Mouse (Mus musculus) gastrocnemius, postnatal 14 days (tissue): ENCODE results near the gene Fer. TPM values are rescaled to one million over a fixed set of nuclear protein-coding genes. Genes with fewer than 3 reads are reported as not detected.

Experiments used
- DNase-seq: peaks from one replicate; pipeline ENCODE4 v3.0.0; 2021; ENCODE audit warnings: mixed read lengths
- intact Hi-C: fragments of 180-260 bp; cut with DNase I; formaldehyde crosslinking; loops from one replicate; pipeline ENCODE4 v1.15.1; 2025; ENCODE audit warnings: low total_unique reads
- total RNA-seq, 2 experiments: library from RNA; stranded (reverse); gene quantifications; 2 replicates each; pipeline ENCODE4 v1.2.3; 2021

Fer gene
- total RNA-seq, 2 experiments from 2014 or later = 11.1 to 13.4 TPM

DNA sequence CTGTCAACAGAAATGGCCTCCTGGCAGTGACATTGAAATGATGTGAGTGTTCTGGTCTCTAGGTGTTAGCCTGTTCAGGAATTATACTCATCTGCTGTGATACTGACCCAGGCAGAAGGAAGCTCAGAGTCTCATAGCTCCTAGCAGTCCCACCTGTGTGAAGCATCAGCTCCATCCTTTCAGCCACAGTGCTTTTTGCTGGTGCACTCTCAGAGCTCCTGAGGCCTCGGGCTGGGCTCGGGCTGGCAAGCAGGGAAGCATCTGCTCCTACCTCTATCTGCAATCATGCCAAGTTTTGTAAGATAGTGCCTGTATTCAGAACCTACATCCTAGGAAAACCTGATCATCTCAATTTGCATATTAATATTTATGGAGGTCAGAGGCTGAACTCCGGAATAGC is 183.7 kb downstream of the Fer start:
- no peak for DNase-seq

DNA sequence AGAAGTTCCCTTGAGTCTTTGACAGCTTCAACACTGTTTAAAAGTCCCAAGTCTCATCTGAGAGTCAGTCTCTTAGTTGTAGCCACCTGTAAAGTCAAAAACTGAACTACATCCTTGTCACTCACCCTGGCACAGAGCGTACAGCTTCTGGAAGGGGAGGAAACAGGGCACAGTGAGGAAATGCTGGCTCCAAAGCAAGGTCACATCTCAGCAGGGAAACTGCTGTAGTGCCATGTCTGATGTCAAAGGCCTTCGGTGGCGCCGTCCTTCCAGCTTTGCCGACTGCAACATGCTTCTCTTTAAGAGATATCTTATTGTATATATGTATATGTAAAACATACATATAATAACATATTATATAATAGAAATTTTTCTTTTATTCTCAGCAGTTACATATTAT is 188.0 kb downstream of the Fer start:
- no peak for DNase-seq
- intact Hi-C loops = no loop called here

More for the DNA sequence above, 183.7 kb downstream of the Fer start:
- intact Hi-C loops = no loop called here

DNA sequence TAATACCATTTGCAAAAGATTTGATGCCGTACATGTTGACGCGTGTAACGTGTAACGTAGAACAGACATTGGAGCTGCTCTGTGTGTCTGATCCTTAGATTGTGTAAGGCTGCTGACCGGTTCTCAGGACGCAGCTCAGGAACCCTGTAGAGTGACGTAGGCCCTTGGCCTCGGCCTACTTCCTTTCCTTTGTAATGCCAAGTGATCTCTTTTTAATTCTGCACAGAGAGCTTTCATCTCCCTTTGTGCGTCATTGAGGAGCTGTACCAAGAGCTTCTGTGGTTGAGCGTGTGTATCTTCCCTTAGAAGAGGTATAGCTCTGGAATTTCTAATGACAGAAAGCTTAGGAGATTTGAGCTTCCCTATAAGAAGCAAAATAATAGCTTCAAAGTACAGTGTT is 190.8 kb downstream of the Fer start:
- intact Hi-C loops = no loop called here
- no peak for DNase-seq

DNA sequence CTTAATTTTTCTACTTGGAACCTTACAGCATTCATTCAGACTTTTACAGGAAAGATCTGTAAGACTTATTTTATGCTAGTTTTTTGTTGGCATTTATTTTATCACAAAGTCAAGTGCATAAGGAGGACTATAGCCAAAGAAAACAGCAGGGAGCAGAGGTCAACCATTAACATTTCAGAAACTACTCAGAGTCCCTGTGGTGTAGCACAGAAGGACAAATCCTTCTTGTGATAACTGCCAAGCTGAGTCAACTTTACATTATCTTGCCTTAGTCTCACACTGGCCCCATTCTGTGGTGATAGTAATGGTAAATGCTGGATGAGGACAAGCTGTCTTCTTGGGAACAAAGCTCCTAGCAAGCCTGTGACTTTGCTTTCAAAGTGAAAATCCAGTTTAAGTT is 197.7 kb downstream of the Fer start:
- no peak for DNase-seq
- intact Hi-C loops = no loop called here

DNA sequence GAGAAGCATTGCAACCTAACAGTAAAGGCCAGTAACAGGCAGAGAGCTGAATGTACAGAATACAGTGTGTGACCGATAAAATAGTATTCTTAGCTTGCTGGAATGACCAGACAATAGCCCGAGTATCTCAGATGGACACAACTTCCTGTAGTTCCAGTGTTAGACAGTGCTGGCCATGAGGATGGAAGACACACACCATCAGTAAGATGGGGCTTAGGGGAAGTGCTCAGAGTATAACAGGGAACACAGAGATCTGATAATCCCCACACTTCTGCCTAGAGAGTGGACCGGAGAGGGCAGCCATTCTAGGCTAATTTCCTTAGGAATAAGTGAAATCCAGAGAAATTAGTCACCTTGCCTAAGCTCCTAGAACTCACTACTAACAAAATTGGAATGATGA is 202.4 kb downstream of the Fer start:
- no peak for DNase-seq
- intact Hi-C loops = no loop called here

DNA sequence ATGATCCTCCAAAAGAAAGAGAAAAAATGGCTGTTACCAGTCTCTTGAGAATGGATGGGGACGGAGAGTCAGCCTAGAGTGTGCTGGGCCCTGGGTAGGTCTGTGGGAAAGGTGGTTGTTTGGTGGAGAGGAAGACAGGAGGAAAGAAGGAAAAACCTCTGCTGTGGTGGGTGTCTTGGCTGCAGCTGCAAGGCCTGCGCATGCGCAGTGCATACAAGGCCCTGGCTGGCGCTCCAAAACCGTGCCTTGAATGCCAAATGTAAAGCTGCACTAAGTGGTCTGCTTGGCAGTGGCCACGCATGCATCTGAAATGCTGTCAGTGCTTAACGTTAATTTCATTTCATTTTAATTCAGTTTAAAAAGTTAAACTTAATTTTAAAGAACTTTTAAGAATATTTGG is 214.5 kb downstream of the Fer start:
- intact Hi-C loops = no loop called here
- DNase-seq = no peak

DNA sequence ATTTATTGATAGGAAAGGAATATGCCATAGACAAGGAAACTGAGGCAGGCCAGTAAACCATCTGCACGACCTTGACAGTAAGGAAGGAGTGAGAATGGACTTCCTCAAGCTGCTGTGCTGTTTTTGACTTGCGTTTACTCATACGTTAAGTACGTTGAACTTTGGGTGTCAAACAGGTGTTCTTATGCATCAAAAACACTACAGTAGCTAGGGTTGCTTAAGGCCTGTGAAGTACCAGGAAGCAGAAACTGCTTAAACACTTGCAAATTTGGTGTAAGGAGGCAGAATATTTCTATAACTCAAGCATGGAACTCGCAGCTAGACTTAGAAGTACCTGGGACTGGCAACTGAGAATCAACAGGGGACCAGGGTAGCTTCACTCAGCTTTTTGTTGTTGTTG is 221.9 kb downstream of the Fer start:
- intact Hi-C loops = no loop called here
- DNase-seq = no peak

DNA sequence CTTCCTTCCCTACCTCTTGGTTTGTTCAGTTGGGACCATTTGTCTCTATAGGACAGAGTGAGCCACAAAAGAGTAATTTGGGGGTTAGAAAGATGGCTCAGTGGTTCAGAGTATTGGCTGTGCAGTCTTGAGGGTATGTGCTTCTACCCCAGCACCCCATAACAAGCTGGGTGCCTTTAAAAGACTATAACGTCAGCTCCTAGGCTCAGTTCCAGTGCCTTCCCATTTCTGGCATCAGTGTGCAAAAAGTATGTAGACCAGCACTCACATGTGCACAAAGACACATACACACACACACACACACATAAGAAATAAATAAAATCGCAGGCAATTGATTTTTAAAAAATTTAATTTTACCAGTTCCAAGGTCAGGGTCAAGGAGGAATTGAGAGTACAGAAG is 222.6 kb downstream of the Fer start:
- DNase-seq = no peak
- intact Hi-C loops = no loop called here

DNA sequence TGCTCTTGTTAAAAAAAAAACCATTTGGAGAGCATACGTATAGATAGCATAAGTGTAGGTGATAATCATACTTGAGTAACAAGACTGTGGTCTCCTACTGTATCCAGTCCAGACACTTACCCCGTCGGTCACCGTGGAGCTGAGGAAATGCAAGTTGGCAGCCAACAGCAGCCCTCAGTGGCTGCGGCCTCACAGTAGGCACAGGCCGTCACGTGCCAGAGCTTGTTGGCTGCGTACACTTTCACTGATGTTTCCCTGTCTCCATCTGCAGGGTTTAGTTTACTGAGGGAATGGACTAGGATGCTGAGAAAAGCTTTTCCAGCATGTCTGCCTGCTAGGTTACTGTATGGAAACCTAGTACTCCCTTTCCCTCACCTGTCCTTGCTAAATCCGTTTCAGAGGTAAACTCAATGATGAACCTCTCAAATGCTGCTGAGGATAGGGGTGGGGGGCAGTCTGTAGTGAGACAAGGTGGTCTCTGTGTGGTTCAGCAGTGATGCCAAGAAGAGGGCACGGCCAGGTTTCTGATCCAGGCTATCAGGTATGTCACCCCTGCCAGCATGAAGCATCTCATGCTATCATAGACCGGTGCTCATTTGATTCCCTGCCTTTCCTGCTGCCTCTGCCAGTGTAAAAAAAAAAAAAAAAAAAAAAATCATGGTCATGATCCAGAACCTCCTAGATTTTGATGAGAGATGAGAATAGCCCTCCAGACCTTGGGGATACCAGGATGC is 224.2 kb downstream of the Fer start:
- DNase-seq = no peak
- intact Hi-C loops = no loop called here

DNA sequence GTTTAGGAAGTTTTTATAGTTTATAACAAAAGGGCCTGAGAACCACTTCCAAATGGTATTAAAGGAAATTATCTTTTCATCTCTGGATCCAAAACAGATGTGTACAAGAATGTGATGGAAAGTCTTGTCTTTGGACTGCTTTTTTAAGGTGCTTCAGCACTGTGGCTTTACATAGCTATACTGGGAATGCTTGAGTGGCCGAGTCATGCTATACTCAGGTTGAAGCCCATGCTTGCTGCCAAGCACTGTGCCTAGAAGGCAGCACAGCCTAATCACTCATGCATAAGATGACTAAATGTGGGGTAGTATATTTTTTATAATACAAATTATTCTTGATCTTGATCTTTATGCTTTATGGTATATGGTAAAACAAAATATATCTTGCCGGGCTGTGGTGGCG is 225.0 kb downstream of the Fer start:
- intact Hi-C loops = no loop called here
- DNase-seq = no peak

DNA sequence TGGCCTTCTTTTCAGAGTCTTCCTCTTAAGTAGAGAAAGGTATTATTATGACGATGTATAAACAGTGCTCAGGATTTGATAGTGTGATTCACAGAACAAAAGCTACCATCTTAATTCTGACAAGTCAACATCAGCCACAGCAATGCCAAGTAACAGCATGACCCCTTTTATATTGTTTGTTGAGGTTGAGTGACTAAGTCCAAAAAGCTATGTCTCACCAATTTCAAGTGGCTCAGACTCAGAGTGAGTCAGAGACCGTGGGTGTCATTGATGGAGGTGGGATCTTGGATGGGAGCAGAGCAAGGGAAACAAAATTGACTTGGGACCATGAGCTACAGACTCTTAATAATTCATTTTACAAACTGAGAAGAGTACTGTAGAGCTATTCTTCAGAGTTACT is 230.9 kb downstream of the Fer start:
- no peak for DNase-seq
- intact Hi-C loops = no loop called here

DNA sequence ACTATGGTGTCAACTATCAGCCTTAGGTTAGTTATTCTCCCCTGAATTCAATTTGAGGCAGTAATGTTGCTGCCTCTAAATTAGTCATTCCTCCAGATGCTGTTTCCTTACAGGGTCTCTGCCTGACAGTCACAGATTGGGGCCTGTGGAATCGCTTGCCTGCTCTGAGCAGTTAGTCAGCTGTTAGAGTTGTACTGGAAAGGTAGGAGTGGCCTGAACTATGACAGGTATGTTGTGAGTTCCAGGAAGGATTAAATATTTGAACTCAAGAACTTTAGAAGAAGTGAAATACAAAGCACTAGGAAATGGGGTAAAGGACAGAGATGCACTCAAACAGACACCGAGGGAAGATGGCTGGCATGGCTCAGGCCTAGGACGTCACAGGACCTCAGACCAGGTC is 233.9 kb downstream of the Fer start:
- DNase-seq = no peak
- intact Hi-C loops = no loop called here

DNA sequence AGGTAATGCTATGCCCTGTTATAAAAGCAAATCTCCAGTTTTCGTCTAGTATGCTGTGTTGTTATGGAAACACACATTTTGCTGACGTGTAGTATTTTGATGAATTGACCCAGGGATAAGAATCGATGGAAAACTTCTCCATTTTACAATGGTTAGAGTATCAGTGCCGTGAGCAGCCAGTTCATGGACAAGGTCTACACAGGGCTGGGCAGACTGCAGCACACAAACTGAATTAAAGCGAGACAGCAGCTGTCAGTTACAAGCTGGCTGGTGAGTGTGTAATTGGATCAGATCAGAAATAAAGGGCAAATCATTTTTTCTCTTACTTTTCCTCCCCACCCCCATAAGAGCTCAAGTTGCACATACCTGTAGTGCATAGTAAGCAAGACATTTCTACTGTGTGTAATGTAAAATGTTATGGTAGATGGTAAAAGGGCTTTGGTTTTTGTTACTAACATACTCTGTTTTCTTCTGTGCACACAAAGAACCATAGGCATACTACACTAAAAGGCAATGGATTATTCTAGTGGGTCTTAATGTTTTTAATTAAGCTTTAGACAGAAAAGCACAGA is 235.0 kb downstream of the Fer start:
- intact Hi-C loops = no loop called here
- DNase-seq = no peak

DNA sequence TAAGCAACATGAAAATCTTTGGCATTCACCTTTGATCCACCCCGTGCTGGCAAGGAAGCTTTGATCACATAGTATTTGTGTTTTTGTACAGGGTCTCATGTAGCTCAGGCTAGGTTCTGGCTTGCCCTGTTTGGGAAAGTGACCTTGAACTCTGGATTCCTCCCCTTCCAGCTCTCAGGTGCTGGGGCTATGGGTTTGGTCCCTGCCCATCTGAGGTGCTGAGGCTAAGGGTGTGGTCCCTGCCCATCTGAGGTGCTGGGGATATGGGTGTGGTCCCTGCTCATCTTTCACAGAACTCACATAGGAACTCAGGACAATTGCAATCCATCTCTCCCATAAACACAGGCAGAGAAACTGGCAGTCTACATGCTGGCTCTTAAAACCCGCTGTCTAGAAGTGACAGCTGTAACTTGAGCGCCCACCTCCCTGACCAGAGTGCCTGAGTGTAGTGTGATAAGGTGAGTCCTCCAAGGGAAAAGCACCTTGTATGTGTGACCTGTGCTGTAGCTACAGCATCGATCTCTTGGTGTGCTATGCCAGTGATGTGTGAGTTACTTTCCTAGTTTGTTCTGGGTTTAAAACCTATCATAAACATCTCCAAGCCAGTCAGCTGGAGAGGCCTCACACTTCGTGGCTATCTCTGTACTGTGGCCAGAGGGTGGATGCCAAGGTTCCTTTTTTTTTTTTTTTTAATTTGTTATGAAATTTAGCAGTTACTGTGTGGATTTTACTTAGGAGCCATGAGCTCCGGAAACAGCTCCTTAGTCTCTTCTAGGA is 236.7 kb downstream of the Fer start:
- intact Hi-C loops = no loop called here
- DNase-seq = no peak

DNA sequence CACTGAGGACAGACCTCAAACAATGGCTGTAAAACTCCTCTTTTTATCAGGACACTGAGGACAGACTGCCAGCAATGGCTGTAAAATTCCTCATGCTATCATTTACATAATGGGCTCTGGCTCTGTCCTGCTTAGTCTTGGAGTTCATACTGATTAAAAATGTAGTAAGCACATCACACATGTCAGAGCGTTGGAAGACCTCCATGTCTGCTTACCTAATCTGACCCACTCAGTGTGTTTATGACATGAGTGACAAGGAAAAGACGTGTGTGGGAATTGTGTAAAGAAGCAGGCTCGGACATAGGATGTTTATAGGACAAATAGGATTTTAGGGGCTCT is 237.3 kb downstream of the Fer start:
- intact Hi-C loops = no loop called here
- DNase-seq = no peak

DNA sequence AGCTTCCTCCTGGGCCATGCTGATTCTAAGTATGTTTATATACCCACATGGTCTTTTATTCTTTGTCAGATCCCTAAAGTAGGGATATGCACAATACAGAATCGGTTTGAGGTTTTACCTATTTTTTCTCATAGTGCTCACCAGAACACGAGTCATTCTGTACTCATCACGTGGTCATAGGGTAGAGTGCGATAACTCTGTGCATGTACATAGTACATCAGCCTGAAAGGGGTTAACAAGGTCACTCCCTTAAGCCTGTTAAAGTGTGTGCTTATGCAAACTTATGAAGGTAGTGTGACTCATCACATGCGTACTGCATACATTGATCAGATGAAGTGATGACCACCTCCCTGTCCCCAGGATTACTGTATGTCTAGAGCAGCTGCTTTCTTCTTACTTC is 245.9 kb downstream of the Fer start:
- DNase-seq = no peak
- intact Hi-C loops = no loop called here

DNA sequence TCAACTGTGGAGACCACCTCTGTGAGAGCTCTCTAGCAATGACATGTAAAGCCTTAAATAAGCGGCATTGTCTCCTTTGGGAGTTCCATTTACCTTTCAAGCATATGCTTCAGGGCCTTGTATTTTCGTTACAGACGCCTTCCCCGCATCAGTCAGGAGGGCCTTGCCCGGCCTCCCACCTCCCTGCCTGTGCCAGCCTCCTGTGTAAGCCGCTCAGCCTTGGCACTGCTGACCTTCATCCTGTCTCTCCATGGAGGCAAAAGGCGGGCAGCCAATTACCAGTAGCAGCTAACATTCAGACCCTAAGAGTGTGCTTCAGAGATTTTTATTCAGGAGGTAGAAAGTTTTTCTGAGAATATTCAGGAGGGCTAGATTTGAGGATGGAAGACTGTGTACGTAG is 247.0 kb downstream of the Fer start:
- no peak for DNase-seq
- intact Hi-C loops = no loop called here

DNA sequence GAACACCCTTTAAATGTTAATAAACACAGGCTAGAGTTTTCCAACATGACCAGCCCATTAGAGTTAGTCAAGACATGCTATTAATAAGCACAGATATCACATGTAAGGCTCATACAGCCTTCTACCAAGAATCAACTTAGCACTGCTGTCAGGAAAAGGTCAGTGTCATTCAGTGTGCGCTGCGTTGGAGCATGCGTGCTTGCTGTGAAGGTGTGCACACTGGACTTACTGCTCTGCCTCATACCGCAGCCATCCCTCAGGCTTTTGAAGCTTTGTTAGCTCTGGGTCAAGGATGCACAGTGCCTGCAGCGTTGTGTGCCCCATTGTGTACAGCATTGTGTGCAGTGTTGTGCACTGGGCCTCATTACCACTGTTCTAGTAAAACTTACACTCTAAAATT is 250.8 kb downstream of the Fer start:
- intact Hi-C loops = no loop called here
- DNase-seq = no peak

DNA sequence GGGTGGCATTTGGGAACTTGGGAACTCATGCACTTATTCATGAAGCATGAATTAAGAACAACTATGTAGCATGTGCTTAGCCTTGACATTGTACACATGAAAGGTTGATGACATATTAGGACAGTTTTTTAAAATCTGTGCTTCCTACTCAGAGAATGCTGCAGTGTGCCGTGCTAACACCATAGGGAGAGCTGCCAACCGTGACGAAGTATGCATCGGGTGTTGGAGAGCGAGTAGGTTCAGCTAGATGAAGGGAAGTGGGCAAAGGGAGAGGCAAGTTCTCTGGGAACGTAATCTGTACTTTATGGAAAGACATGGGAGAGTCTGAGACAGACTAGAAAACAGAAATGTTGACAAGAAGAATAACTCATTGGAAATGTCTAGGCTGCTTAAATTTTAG is 253.9 kb downstream of the Fer start:
- DNase-seq = no peak
- intact Hi-C loops = no loop called here

DNA sequence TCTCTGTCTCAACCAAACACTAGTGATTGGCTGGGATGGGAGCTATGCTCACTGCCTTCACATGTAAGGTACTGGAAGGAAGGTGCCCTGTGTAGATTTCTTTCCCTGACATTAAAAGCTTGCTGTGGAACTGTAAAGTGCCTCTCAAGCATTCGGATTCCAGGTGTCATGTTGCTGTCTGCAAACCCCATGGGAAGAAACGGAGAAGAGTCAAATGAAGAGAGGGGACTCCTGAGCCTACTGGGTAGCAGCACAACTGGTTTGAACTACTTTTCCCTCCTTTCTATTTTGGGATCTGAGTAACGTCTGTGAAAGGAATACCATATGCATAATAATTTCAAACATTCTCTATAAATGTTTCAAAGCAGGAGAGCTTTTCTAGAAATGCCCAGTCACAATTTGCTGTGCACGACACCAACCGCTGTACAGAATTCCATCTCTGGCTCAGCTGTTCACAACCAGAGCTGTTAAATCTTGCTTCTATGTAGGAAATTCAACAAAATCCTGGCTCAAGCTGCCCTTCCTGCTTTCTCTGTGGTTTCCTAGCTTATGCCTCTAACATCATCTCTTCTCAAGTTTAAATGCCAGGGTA is 256.9 kb downstream of the Fer start:
- intact Hi-C loops = no loop called here
- no peak for DNase-seq

DNA sequence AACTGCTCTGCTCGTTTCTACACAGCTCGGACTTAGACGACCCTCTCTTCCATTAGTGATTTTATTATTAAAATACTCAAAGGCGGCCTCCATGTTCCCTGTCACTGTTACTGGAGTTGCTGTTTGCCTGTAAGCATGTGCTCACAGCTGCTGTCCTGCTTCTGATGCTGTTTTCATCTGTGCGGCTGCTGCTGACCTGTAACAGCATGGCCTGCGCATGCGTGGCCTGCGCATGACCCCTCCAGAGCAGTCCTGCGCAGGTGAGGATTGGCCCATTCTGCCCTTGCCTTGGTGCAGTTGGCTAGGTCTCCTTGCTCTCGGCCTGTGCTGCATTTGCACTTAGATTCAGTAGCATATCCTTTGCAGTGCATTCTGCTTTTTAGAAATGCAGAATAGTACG is 259.7 kb downstream of the Fer start:
- intact Hi-C loops = no loop called here
- DNase-seq = no peak
